Mouse (Mus musculus) urinary bladder, adult 18-20 months (tissue): ENCODE data around the gene Rps18.
"Not testable (repeated sequence)": the region's sequence is repeated elsewhere in the genome, so short reads cannot be mapped to it uniquely, and the experiment has no call there.

Experiments
- DNase-seq, 2 experiments: peaks; one replicate each; pipeline ENCODE4 v3.0.0; 2022; ENCODE audit warnings: low spot score in 2 of 2, mixed read lengths in 2 of 2

Gene Rps18

DNA sequence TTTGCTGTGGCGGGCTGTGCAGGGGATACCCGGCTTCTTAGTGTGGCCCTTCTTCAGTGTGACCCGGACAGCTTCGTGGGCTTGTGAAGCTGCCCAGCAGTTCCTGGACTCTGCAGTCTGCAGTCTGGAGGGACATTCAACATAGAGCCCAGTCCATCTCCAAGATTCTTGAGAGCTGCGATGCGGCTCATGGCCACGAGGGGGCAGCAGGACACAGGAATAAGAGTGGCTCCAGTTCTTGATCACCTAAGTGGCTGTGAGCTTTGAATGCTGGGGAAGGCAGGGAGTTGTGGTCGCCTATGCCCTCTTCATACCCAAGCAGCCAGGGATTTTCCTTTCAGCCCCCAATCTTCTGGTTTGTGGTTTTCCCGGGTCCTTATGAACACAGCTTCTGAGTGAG is 12.7 kb upstream of the Rps18 start:
- peak; percentile 55 to 72 for DNase-seq

DNA sequence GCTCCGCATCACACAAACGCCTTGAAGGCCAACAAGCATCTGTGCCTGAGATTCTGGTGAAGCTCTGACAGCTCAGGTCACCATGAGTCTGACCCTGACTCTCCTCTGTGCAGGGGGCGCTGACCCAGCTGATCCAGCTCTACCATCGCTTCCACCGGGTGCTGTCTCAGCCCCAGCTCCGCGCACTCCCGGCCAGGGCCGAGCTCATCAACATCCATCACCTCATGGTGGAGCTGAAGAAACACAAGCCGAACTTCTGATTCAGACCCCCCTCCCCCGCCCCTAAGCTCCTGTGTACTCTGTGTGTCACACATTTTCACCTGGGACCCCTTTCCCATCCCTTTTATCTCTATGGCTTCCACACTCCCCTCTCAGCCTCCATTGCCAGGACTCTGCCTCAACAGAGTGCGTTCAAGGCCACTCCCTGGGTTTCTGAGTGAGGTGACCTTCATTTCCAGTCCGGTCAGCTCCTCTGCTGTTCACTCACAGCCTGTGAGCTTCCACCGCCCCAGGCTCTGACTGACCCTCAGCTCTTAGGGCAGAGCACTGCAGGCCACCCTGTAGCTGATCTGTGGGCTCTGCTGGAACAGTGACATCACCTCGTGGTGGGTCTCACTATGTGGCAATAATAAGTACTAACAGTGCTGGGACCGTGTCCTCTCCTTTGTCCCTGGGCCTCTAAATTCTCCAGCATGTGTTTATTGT is 10.2 kb upstream of the Rps18 start:
- no peak for DNase-seq

DNA sequence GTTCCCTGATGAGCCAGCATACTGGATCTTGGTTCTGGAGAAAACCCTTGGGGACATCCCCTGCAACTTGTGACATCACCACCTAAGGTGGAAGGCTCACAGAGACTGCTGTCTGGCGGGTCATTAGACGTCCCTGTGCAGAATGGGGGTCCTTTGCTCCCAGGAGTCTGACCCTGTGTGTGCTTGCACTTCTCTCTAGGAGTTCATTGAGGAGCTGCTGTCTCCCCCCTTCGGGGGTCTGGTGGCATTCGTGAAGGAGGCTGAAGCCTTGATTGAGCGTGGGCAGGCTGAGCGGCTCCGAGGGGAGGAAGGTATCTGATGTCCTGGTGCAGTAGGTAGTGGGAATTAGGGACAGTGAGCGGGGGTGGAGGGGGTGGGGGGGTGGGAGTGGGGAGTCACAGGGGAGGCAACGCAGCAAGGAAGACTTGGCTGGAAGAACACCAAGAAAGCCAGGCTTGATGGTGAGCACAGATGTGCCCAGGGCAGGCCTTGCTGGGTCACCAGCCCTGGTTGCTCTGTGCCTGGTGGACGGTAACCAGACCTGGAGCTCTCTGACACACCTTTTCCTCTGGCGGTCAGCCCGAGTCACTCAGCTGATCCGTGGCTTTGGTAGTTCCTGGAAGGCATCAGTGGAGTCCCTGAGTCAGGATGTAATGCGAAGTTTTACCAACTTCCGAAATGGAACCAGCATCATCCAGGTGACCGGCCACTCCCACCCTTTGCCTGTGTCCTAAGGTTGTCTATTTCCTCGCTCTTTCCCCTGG is 9.5 kb upstream of the Rps18 start:
- DNase-seq: no peak

DNA sequence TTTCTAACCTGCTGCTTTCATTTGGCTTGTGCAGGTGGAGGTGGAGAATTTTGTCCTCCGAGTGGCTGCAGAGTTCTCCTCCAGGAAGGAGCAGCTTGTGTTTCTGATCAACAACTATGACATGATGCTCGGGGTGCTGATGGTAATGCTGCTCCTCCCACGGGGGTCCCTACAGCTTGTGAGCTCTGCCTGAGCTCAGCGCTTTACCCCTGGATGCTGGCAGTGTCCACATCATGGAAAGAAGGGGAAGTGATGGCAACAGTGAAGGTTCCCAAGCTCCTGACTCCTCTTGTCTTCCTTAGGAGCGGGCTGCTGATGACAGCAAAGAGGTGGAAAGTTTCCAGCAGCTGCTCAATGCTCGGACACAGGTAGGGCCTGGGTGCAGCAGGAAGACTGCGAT is 7.1 kb upstream of the Rps18 start:
- DNase-seq: no peak

DNA sequence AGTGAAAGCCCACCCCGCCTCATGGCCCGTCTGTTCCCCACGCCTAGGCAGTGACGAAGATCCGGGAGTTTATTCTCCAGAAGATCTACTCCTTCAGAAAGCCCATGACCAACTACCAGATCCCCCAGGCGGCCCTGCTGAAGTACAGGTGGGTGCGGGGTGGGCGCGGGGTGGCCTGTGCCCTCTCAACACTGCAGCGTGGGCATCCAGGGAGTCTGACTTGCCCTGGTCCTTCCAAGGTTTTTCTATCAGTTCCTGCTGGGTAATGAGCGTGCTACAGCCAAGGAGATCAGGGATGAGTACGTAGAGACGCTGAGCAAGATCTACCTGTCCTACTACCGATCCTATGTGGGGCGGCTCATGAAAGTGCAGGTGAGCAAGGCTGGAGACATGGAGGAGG is 4.1 kb upstream of the Rps18 start:
- DNase-seq: no peak

DNA sequence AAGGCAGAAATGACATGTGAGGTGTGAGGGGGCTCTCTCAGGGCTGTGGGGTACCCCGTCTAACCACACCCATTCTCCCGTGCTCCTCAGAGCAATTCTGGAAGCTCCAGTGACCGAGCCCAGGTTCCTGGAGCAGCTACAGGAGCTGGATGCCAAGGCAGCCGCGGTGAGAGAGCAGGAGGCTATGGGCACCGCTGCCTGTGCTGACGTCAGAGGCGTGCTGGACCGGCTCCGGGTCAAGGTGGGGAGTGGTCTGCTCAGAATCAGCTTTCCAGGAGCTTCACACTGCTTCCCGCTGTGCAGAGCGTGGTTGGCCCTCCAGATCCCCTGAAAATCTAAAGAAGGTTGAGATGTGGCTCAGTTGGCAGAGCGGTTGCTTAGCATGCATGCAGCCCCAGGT is 3.3 kb upstream of the Rps18 start:
- DNase-seq: no peak

DNA sequence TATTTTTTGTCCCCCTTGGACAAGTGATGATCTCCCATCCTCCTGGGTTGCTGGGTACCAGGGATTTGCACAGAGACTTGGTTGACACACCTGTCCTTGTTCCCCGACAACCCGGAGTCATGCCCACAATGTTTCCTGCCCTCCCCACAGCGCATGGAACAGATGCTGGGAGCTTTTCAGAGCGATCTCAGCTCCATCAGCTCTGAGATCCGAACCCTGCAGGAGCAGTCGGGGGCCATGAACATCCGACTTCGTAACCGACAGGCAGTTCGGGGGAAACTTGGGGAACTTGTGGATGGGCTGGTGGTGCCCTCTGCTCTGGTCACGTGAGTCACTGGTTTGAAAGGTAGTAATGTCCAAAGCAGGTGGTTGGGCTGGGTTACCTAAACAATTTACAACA is 2.6 kb upstream of the Rps18 start:
- no peak for DNase-seq

DNA sequence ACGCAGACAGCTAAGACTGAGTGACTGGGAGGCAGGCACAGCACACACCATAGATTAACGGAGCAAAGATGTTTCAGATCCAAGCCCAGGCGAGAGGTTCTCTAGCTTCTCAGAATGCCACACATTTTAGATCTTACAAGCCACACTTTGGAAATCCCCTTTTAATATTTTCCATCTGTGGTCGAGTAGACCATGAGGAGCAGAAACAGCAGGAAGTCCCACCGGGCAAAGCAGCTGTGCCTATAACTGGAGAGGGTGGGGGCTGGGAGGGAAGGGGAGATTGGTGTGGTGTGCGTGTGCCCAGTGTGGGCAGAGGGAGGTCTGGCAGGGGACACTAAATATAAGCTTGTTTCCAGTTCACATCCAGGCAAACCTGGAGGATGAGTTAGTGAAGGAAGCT is 1.7 kb upstream of the Rps18 start:
- no peak for DNase-seq

DNA sequence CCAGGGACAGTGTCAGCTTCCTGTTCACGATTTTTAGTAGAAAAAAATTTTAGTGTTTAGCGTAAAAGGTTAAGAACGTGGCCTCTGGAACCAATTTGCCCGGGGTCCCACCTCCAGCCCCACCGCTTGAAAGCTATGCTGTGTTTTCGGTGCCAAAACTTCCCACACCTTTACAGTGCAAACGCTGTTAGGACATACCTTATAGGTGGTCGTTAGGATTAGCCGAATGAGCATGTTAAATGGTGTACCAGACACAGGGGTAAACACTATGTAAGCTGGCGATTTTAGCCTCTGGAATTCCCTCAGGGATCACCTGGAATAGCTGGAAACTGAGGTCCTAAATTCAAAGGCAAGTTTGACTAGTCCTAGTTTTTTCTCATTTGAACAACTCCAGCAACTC is 535 bp upstream of the Rps18 start:
- no peak for DNase-seq

DNA sequence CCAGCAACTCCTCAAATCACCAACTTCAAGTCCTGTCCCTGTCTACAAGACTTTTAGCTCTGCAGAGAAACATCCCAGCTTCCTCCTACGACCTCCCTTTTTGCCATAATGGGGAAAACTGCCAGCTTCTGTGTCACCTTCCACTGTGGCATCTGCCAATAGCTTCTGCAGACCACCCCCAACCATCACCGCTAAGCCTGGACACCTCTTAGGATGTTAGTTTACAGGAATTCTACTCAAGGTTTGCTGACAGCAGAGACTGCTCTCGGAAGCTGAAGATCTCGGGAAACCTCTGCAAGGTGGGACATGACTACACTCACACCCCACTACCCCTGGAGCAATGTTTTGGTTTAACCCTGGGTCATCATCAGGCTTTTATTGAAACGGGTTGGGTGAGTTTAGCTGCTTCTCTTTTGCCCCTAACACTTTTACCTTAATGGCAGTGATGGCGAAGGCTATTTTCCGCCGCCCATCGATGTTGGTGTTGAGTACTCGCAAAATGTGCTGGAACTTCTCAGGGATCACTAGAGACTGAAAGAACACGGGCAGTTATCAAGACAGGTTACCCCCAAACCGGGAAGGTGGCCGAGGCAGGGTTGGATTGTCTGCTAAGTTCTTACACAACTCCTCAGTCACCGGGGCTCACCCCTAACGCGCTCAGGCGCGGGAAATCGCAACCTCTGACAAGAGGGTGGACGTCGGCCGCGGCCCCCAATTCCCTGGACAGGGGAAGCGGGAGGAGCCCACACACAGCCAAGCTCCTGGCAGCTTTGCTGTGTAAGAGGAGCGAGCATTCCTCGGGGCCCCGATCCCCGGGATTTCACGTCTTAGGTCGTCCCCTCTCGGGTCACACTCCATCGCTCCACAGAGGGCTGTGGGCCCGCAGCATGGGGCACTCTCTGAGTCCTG is 901 bp downstream of the Rps18 start:
- no peak for DNase-seq

DNA sequence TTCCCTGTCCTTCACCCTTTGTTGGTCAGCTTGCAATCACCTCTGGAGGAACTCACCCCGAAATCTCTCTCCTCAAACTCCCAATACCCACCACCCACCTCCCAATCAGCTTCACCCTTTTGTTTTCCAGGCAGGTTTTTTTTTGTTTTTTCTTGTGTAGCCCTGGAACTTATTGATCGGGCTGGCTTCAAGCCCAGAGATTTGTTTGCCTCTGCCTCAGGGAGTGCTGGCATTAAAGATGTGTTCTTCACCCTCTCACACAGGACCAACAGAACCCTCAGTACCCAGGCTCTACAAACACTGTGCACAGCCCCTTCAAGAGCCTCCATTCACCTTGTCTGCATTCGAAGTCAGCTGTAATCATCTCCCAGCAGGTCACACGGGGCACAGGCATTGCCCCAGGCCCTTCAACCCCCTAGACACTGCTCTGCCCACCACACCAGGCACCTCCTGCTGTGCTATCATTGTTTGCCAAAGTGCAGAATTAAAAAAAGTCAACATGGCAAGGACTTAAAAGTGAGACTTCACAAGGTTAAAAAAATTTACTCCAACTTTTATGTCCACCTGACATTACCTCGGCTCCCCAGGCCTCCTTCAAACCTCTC is 1.7 kb downstream of the Rps18 start:
- no peak for DNase-seq

- no peak for DNase-seq
Measured at GRCm38 (mm10) chr17:33953310-33953709, 2.5 kb downstream of the Rps18 start.

DNA sequence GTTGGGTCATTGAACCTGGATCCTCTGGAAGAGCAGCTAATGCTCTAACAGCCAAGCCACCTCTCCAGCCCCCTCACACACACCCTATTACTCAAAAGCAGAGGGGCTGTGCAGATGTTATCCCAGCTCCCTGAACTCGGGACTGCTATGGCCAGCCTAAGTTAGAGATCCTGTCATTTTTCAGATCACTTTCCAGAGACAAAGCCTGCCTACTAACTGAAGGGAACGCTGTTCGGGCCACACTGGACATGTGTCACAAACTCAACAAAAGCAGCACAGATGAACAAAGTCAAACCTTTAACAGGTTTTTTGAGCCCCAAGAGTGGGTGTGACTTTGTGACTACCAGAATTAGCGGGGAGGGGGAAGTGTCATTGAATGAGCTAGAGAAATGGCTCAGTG is 2.9 kb downstream of the Rps18 start:
- no peak for DNase-seq

DNA sequence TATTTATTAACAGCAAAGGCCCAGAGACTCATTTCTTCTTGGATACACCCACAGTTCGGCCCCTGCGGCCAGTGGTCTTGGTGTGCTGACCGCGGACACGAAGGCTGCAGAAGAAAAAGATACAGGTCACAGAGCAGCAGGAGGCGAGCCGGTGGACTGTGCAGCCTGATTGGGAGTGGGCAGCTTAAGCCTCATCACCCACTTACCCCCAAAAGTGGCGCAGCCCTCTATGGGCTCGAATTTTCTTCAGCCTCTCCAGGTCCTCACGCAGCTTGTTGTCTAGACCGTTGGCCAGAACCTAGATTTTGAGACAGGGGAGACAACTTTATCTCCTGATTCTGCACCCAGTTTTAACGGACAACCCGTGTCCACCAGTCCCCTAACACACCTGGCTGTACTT is 3.8 kb downstream of the Rps18 start:
- DNase-seq: not testable (repeated sequence)

DNA sequence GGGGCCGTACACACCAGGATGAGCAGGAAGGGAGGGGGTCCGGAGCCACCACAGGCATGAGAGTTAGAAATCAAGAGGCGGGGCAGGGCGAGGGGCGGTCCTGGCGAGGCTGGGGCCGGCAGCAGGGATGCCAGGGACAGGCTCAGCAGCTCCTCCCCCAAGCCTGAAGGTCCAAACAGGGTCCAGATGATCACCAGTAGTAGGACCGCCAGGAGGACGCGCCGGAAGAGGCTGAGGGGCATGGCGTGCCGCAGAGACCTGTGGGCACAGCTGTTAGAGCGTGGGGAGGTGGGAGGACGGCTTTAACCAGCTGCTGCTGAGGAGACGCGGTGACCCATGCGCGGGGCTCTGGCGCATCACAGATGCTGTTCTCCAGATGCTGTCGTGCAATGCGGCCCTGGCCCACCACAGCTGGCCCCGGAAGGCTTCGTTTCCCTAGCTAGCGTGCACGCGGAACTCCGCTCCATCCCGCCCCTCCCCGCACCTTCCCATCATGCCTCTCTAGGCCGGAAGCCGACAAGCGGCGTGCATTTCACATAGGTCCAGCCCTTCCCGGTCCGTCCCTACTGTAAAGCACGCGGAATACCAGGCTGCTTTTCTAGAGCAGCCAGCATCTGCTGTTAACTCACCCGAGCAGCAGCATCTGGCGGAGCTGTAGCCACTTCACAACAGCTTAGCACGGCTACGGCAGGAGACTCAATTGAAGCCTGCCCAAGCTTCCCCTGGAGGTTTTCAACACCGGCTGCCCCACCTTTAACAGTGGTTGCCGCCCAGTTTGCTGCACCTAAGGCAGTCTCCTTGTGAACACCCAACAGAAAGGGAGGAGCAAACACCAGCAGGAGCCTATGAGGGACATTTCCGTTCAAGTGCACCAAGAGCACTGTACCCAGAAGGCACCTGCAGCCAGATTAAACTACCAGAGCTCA is 4.5 kb downstream of the Rps18 start, which contains the start of gene B3galt4:
B3galt4 (minus strand) TSS at position 468 of the 926 bp plus-strand sequence.
- peak; percentile 60 to 69 for DNase-seq

- DNase-seq: no peak
Measured at GRCm38 (mm10) chr17:33950131-33950625, 5.6 kb downstream of the Rps18 start.

GRCm38 (mm10) chr17:33948905-33949537 is 6.8 kb downstream of the Rps18 start:
- DNase-seq: no peak

DNA sequence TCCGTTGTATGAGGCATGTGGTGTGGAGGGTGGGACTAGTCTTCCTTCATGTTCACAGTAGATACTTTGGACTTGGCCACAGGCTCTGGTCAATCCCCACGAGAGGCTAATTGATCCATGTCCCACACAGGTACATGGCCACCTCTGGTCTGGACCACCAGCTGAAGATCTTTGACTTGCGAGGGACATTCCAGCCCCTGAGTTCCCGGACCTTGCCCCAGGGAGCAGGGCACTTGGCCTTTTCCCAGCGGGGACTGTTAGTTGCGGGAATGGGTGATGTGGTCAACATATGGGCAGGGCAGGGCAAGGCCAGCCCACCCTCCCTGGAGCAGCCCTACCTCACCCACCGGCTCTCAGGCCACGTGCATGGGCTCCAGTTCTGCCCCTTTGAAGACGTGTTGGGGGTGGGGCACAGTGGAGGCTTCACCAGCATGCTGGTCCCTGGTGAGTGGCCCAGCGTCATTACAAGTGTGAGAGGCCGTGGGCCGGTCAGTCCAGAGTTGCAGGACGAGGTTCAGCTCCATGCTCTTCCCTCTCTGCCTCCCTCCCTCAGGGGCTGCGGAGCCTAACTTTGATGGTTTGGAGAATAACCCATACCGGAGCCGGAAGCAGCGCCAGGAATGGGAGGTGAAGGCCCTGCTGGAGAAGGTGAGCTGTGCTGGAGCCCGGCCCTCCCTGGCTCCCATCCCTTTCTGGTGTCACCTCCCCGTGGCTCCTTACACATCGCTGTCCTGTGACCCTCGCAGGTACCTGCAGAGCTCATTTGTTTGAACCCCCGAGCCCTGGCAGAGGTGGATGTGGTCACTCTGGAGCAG is 7.5 kb downstream of the Rps18 start:
- DNase-seq: no peak

- no peak for DNase-seq
Measured at GRCm38 (mm10) chr17:33947430-33948089, 8.2 kb downstream of the Rps18 start.
